Mouse (Mus musculus) adrenal gland (tissue): Measurements from ENCODE around the gene Rufy2.

Source experiments
- intact Hi-C: fragments of 180-260 bp; cut with DNase I; formaldehyde crosslinking; loops from one replicate; pipeline ENCODE4 v1.15.1; 2025

Gene Rufy2

DNA sequence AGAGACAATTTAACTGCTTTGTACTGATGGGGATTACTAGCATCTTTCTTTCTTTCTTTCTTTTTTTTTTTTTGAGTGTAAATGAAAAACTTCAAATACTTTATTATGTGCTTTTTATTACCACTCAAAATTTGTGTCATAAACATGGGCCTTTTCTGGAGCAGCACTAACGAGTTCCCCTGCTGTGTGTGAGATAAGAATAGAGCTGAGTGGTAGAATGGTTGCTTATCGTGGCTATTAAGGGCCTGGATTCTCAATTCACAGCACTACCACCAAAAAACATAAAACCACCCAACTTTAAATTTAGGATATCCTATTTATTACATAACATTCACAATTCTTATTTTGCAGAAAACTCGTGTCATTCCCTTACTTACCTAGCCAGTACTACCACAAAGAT lies 33.5 kb downstream of the Rufy2 start:
- intact Hi-C loops: no loop called here

DNA sequence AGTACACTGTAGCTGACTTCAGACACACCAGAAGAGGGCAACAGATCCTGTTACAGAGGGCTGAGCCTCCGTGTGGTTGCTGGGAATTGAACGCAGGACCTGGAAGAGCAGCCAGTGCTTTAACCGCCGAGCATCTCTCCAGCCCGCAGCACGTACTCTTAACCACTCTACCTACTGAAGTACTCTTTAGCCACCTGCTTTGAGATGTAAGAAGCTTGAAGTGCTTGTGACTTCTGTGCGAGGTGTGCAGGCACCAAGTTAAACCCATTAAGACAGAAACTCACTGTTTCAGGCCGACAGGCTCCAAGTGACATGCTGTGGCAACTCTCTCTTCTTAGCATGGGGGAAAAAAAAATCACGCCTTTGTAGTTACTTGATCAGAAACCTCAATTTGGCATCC lies 34.1 kb downstream of the Rufy2 start:
- intact Hi-C loops: no loop called here

DNA sequence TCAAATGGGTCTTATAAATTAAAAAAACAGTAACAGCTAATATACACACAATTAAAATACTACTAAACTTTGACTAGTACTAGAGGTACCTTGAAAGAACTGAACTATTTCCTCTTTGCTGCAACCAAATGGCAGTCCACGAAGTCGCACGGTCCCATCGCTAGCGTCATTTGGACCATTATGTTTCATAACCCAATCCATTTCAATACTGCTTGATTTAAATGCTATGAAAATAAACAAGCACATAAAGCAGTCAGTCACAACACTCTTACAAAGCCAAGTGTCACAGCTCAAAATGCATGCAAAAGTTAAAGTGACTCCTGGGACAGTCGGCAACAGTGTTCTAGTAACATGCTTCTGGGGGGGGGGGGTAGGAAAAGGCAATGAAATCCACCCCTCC lies 39.3 kb downstream of the Rufy2 start:
- intact Hi-C loops: no loop called here

DNA sequence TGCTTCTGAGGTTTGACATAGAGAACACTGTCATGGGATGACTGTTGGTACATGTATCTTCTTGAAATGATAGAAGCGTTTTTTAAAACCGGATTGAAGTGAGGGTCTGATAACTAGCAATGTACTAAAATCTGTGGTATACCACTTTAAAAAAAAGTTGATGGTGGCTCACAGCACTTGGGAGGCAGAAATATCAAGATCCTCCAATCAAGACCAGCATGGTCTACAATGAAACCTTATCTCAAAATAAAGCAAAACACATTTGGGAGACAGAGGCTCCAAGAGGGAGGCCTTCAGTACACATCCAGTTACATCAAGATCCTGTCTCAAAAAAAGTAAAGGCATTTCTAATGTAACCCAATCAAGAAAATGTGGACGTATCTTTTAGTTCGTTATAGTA lies 41.7 kb downstream of the Rufy2 start:
- intact Hi-C loops: no loop called here

DNA sequence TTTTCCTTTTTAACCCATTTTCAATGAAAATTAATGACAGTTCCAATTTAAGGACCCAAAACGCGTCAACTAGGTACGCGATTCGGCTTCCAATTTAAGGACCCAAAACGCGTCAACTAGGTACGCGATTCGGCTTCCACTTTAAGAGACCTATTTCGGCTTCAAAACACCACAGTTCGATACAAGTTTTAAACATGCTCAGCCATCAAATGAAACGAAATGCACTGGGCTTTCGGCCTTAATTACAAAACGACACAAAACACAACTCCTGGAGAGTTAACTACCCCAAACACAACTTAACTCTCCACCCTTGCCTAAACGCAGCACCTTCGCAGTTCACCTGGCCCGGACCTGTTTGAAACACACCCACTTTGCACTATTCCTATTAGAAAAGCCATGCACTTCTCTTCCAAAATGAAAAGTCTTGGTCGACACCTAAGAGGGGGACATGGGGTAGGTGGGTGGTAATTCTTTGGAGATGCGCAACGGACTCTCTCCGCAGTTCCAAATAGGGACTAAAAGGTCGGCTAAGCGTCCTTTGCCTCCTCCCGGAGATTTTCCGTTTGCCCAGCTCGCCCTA lies 42.6 kb downstream of the Rufy2 start:
- intact Hi-C loops: no loop called here

DNA sequence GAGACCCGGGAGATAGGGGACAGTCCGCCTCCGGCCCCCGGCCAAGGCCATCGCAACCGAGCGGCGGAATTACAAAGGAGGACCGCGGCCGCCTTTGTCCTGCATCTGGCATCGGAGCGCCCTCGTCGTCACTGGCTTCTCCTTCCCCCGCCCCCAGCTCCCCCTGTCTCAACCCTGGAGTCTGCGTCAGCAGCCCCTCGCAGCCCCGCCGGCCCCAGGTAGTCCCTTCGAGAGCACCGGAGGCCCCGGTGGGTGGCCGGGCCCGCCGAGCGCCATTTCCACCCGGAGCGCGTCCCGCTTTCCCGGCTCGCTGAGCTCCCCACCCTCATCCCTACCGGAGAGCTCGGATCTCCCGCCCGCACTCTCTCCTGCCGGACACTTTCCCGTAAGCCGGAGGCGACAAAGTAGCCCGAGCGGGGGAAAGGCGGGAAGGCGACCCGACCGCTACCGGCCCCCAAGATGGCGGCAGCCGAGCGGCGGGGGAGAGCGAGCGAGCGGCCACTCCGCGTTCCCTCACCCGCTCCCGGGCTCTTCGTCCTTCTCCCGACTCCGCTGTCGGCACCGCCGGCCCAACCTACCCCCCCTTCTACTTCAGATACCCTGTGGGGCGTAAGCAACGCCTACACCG lies 43.2 kb downstream of the Rufy2 start:
- intact Hi-C loops: no loop called here

DNA sequence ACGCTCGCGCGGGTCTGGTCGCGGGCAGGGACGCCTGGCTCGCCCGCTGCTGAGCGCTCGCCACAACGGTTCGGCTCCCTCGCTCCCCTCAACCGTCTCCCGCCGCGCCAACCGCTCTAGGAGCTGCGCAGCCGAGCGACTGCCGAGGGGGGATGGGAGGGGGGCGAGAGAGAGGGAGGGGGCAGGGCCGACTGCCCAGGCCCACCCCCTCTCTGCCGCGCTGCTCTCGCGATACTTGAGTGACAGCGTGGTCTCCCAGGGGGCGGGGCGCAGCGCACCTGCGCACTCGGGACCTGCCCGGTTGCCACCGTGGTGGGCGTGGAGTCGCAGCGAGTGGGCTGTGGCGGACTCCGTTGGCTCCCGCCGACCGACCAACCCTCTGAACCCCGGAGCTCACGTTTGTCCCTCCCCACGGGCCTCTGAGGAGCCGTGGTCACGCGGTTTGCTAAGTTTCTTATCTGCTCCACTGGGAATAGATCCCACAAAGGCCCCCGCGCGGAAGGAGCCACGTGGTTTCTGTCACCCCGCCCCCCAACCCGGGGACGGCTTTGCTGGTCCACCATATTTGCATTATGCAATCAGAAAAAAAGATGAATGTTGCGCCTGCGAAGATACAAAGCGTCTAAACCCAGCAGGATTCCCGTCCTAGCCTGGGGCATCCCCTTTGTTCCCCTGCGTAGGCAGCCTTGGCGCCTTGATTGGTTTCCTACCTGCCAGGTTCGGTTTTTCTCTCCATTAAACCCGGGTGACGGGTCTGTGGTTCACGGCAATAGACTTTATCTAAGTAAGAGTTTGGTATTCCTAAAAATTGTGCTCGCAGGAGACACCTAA lies 43.9 kb downstream of the Rufy2 start, which contains the start of the genes Hnrnph3 and Pbld2:
TSS of gene Hnrnph3 (minus strand) at position 469 of the 831 bp plus-strand sequence.
TSS of gene Pbld2 (plus strand) at position 567 of the 831 bp plus-strand sequence.
- intact Hi-C loops: no loop called here

DNA sequence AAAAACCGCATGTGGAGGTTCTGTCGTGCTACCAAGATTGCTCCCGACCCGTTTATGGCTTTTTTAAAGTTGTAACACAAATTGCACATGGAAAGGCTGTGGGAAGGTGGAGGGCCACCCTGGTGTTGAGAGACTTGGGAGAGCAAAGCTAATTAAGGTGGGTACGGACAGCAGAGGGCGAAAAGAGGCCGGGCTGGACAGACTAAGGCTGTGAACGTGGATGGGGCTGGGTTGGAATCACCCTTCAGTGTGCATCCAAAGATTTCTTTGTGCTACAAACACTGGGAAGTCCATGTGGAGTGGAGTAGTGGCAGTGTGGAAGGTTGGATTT lies 44.5 kb downstream of the Rufy2 start:
- intact Hi-C loops: no loop called here

DNA sequence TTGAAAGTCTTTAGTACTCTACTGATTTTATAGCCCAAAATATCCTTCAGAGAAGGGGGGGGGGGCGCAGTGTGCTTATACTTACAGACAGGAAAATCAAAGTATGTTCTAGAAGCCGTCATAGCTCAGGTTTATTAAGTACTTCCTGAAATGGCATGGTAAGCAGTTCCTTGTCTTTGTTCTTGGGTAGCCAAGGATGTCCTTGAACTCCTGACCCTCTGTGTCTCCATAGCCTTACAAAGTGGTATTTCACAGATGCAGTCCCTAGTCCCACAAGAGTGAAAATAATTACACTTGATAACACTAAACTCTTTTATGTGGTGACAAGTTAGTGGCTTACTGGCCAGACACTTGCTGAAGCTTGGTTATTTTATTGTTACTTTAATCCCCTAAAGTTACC lies 45.0 kb downstream of the Rufy2 start:
- intact Hi-C loops: no loop called here

DNA sequence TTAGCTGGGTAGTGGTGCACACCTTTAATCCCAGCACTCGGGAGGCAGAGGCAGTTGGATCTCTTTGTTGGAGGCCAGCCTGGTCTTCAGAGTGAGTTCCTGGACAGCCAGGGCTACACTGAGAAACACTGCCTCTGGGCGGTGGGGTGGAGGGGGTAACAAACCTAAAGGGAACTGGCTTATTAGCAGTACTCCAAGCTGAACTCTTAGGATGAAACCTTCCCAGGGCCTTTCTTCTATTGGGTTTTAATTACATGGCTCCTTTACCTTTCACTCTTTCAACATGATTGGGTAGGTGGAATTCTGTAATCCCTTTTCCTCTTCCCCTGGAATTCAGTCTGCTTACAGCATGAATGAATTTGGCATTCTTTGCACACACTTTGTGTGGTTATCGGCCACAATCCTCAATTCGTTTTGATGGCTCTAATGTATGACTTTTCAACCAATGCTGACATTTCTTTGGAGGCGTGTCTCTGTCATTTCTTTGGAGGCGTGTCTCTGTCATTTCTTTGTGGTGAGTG lies 45.5 kb downstream of the Rufy2 start:
- intact Hi-C loops: no loop called here

DNA sequence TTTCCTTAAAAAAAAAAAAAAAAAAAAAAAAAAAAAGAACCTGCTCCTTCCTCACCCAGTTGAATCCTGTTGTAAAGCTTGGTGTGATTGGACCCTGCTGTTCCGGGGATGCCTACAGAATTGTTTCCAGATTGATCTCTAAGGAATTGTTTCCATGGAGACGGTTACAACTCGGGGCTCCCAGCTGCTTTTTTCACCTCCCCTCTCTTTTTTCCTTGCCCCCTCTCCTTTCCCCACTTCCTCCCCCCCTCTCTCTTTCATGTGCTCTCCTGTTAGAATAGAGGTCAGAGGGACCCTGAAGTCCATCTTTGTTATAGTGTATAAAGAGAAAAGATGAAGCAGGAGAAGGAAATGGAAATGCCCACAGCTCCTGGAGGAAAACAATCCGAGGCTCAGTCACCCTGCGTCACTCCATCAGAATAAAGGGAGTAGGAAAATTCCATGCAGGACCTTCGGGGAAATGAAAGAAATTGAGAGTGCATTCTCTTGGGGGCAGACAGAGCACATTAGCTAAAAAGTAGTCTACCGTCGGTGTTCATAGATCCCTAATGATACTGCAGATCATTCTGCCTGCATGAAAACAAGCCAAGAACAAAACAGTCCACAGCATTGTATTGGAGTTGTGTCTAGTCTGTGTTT lies 46.3 kb downstream of the Rufy2 start:
- intact Hi-C loops: no loop called here

DNA sequence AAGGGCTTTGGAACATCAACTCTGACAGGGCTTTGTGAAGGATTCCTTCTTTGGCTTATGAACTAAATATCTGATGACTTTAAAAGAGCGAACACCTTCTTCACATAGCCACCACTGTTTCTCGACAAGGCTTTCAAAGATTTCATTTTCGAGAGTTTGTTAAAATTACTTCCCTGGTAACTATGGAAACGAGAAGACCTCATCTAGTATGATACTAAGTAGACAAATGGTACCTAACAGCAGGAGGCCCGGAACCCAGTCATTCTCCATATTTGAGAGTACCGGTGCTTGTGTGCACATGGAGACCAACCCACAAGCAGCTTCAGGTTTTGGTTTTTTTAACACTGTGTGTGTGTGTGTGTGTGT lies 46.8 kb downstream of the Rufy2 start:
- intact Hi-C loops: no loop called here

DNA sequence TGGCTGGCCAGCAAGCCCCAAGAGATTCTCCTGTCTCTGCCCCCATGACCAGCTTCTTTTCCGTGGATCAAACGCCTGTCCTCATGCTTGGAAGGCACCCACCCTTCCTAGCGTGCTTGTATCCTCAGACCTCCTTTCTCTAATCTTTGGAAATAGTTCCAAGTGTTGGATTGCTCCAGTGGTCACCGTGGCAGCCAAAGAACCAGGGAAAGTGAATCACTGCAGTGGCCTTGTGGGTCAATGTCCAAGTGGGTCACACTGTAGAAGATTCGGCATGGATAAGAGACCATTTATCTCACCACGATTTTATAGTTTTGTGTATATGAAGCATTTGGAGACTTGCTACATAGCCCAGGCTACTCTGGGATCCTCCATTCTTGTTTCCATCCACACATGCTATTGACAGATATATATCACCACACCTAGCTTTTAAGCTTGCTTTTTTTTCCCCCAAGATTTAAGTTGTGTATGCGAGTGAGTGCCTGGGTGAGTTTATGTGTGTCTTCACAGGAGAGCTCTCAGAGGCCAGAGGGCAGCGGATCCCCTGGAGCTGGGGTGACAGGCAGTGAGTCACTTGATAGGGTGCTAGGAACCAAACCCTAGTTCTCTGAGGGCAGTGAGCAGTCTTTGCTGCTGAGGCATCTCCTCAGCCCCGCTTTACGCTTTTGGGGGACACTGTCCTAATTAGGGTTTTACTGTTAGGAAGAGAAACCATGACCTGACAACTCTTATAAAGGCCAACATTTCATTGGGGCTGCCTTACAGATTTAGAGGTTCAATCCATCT lies 47.5 kb downstream of the Rufy2 start:
- intact Hi-C loops: loop anchor here (2.0 kb wide), 1 partner anchor 31 kb away; no protein-coding TSS in a partner anchor

DNA sequence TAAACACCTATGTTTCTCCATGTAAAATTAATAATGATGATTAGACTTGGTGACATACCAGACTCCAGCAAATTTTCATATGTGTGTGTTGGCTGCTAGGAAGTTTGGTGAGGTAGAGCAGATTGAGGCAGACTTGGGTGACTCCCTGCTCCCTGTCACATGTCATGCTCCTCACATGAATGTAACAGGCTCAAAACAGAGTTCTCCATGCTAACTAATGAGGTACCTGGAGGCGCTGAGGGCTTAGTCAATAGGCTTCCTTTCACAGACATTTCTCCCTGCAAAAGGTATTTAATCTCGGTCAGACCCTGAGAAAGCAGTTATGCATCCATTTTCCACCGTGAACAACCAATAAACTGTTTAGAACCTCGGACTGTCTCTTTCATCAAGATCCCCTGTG lies 48.4 kb downstream of the Rufy2 start:
- intact Hi-C loops: loop anchor here (2.0 kb wide), 1 partner anchor 30 kb away; no protein-coding TSS in a partner anchor

DNA sequence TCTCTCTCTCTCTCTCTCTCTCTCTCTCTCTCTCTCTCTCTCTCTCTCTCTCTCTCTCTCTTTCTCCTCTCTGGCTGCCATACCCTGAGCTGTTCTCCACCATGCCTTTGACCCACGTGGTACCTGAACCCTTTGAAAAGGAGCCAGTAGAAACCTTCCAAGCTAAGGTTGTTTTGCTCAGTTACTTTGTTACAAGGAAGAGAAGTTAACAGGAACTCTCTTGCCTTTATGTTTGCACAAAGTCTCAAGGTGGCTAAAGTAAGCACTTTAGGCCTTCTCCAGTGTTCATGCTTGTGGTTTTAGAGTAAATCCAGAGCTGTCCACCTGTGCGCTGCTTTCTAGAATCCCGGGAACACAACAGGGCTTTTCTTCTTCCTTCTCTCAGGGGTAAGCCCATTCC lies 52.2 kb downstream of the Rufy2 start:
- intact Hi-C loops: no loop called here

DNA sequence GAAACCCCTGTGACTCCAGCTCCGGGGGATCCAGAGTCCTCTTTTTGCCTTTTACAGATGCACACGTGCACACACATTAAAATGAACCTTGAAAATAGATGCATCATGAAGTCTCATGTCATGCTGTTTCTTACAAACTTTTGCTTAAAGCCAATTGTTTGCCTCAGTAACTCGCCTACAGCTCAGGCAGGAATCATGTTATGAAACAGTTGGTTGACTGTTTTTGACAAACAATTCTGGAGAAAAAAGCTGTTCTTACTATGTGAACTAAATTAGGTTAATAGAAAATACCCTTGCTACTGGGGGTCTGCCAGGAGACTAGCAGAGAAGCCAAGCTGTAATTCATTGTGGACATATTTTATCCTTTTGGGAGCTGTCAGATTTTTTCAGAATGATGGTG lies 52.9 kb downstream of the Rufy2 start:
- intact Hi-C loops: no loop called here

DNA sequence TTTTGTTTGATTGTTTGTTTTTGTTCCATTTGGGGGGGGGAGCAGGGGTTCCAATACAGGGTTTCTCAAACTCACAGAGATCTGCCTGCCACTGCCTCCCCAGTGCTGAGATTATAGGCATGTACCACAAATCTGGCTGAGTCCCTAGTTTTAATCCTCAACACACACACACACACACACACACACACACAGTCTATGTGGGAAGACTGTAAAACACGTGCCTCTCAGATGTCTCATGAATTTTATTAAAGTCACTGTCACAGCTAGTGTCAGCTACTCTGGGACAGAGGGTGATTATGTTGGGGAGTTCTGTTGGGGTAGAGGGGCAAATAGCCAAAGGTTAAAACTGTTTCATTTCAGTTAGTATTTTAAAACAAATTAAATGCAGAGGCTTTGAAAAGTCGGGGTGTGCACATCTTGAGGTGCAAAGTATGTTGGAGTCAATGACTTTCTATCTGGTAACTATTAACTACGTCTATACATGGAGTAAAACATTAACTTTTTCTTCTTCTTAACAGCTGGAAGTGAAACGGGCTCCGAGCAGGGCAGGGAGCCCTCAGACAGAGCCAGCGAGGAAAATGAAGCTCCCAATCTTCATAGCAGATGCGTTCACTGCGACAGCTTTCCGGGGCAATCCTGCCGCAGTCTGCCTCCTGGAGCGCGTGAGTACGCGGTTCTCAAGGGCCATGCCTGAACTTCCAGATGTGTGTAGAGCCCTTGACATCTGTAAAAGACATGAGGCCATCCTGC lies 58.7 kb downstream of the Rufy2 start:
- intact Hi-C loops: no loop called here

DNA sequence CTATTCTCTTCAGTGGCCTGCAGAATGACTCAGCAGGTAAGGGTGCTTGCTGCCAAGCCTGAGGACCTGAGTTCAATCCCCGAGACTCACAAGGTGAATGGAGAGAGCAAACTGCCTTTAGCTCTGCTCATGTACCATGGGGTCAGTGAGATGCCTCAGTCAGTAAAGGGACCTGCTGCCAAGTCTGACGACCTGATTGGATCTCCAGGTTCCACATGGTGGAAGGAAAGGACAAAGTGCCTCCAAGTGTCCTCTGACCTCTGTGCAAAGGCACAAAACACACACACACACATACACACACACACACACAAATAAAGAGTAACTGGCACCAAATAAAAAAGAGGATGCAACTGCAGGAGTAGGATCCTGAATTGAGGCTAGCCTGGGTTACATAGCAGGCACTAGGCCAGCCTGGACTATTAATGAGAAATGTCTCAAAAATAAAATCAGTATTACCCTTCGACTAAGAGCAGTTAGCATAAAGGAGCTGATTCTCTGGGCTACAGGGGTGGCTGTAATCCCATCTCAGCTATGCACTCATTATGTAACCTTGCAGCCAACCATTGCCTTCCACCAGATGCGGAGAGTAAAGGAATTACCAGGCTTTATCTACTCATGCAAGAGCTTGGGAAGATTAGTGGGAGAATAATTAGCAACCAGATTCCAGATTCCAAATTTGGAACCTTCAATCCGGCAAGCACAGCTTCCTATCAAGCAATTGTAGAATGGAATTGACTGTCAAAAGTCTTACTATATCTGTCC lies 60.0 kb downstream of the Rufy2 start:
- intact Hi-C loops: loop anchor here (10.0 kb wide), 1 partner anchor 75 kb away; no protein-coding TSS in a partner anchor

DNA sequence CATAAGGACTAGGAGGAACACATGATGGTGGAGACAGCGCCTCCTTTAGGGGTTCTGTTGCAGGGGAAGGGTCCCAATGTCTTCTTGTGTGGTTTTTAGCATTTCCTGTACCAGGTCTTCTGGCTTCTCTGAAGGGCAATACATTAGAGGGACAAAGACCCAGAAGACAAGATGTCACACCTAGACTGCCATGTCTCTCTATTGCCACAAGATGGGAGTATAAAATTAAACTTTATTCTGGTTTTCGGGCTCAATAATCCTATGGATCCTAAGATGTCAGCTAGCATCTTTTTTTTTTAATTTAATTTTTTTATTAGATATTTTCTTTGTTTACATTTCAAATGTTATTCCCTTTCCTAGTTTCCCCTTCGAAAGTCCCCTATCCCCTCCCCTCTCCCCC lies 63.1 kb downstream of the Rufy2 start:
- intact Hi-C loops: loop anchor here (10.0 kb wide), 1 partner anchor 72 kb away; no protein-coding TSS in a partner anchor
